Mouse (Mus musculus) embryonic facial prominence, embryonic 10.5 days (tissue): Measurements from ENCODE around the gene Rbx1. TPM values are rescaled to one million over a fixed set of nuclear protein-coding genes. Genes with fewer than 3 reads are reported as not detected.

ENCODE experiments used
- polyA plus RNA-seq: library from polyadenylated mRNA; unstranded; fragments of >200 nt; fragmentation: Nextera tagmentation; extraction: Ambion mirVana; gene quantifications from 2 replicates; pipeline ENCODE4 v1.2.1, GENCODE M21; 2016

Rbx1 gene
- polyA plus RNA-seq, 1 experiment from 2014 or later = 622 TPM

Other genes with a start within 250 kb of the Rbx1 start
- 0.15 and 0.27 TPM in 2 replicates for gene Mchr1, start 230.8 kb upstream of the Rbx1 start, polyA plus RNA-seq
- gene Slc25a17, start 105.5 kb upstream of the Rbx1 start, polyA plus RNA-seq = 83.0 and 94.0 TPM in 2 replicates
- gene St13, start 66.2 kb upstream of the Rbx1 start, polyA plus RNA-seq = 231 and 233 TPM in 2 replicates
- 13.6 and 14.4 TPM in 2 replicates for gene Xpnpep3, start 66.2 kb upstream of the Rbx1 start, polyA plus RNA-seq
- 3.0 and 3.1 TPM in 2 replicates for gene Dnajb7, start 58.0 kb upstream of the Rbx1 start, polyA plus RNA-seq
- gene Ep300, start 119.1 kb downstream of the Rbx1 start, polyA plus RNA-seq = 20.5 and 20.6 TPM in 2 replicates
- 35.3 and 45.0 TPM in 2 replicates for gene L3mbtl2, start 197.6 kb downstream of the Rbx1 start, polyA plus RNA-seq
- 1.5 and 1.7 TPM in 2 replicates for gene Chadl, start 231.0 kb downstream of the Rbx1 start, polyA plus RNA-seq